ENCODE assay signal across 8 mouse cellular contexts in the genomic region with DNA sequence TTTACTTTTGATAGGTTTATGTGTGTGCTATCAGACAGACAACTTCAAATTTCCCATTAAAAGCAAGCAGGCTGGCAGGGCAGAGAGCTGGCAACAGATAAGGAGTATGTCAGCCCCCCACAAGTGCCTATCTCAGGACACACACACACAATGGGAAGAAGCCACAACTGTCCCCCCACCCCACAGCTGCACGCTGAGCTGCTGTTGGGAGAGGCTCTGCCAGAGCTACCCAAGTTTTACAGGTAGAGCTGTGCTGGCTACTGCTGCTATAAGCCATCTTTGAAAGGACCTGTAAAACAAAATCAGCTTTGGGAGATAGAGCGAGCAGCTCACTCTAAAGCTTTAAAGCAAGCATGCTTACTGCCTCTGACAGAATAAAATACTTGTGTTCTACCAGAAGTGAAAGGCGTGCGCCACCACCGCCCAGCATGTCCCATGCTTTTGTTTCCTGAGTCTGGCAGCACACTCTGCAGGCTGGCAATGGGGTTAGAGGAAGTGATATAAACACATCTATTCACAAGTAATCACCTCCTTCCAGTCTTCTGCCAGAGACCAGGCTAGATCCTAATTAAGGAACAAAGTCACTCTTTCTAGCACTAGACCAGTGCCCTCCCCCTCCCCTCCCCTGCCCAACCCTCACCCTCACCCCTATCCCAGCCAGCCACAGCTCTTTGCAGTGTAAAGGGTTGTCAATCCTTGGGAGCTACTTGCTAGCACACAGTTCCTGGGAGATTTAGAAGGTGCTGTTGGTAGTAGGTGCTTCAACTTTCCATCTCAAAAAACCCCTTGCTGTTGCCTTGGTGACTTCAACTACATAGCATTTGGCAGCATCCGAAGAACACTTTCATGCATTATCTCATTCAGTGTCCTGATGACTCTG. TPM values are rescaled to one million over a fixed set of nuclear protein-coding genes. Genes with fewer than 3 reads are reported as not detected.
A peak's percentile ranks its signal among the peaks of the same experiment; 100 is the strongest.
DNase-seq lines count a peak whose midpoint lies in the region; ATAC-seq and TF ChIP-seq lines count a peak whose summit lies in the region.

No protein-coding gene starts in this region.

- peak; percentile 10; the same call in 1 of the 2 replicates for TF ChIP-seq CTCF in heart, adult 2 months (IDR thresholded peaks at IDR 0.05)

- no peak overlapping the region for H3K9ac ChIP-seq in heart, adult 2 months (ENCODE audit: low read depth, low read length)
- no peak overlapping the region for H3K9ac ChIP-seq in ES-E14 (ENCODE audit: insufficient read depth, low read depth, low read length, poor library complexity, severe bottlenecking)
- H3K9ac ChIP-seq in heart, embryonic 13.5 days: peak overlapping the region; percentile 56
- peak overlapping the region; percentile 62 for H3K9ac ChIP-seq in liver, embryonic 12.5 days

- TF ChIP-seq POLR2A in heart, adult 2 months (IDR thresholded peaks at IDR 0.05; ENCODE audit: insufficient read depth, low read depth, low read length): no peak

- H3K4me2 ChIP-seq in heart, embryonic 13.5 days: peak overlapping the region; percentile 24; the same call in 1 of the 2 replicates
- H3K4me2 ChIP-seq in liver, embryonic 12.5 days: peak overlapping the region; percentile 65

- H3K4me3 ChIP-seq in heart, adult 2 months: no peak overlapping the region
- no peak overlapping the region for H3K4me3 ChIP-seq in ES-E14 (ENCODE audit: insufficient read depth in 1 of 2, low read depth in 1 of 2, low read length in 2 of 2, poor library complexity in 1 of 2, severe bottlenecking in 1 of 2)
- H3K4me3 ChIP-seq in heart, embryonic 13.5 days: no peak overlapping the region
- H3K4me3 ChIP-seq in liver, embryonic 12.5 days: peak overlapping the region; percentile 36

- ATAC-seq in heart, embryonic 13.5 days (ENCODE audit: extremely low read depth, insufficient number of reproducible peaks, low FRiP score, low TSS enrichment): no peak
- ATAC-seq in liver, embryonic 12.5 days: peak; percentile 84

- 56% methylated on average over 6 of the region's 6 CpGs for WGBS in heart, adult 2 months
- 47% methylated on average over 6 of the region's 6 CpGs for WGBS in heart, embryonic 13.5 days
- 10% methylated on average over 6 of the region's 6 CpGs for WGBS in liver, embryonic 12.5 days (ENCODE audit: insufficient replicate concordance)

- in situ Hi-C loops in ES-E14 (cut with MboI; ENCODE audit: low sequenced_read_pairs in 2 of 2, unreplicated experiment in 2 of 2): no loop called here

- no peak for TF ChIP-seq EP300 in heart, adult 2 months (IDR thresholded peaks at IDR 0.05; ENCODE audit: insufficient read depth, low read depth, low read length)

- intact Hi-C loops in heart, adult 2 months (cut with DNase I): loop anchor here (2.0 kb wide), 1 partner anchor 46 kb away; no protein-coding TSS in a partner anchor

- H3K27ac ChIP-seq in heart, adult 2 months: peak overlapping the region; percentile 80
- peak overlapping the region; percentile 26; the same call in 1 of the 2 replicates for H3K27ac ChIP-seq in ES-E14 (ENCODE audit: insufficient read depth, low read depth, low read length, poor library complexity, severe bottlenecking)
- H3K27ac ChIP-seq in heart, embryonic 13.5 days (replicated peaks): peak overlapping the region; percentile 79
- peak overlapping the region; percentile 93 for H3K27ac ChIP-seq in liver, embryonic 12.5 days

- H3K9me3 ChIP-seq in ES-E14 (ENCODE audit: control insufficient read depth, insufficient read depth, low read depth, low read length): no peaks in the 10 kb centered on the region
- 0 out of 2 replicates have a peak, but pooled peaks cover 3% of the 10 kb centered on the region for H3K9me3 ChIP-seq in heart, embryonic 13.5 days
- no peaks in the 10 kb centered on the region for H3K9me3 ChIP-seq in liver, embryonic 12.5 days (replicated peaks)

- peaks cover 34% of the 10 kb centered on the region for H3K4me1 ChIP-seq in heart, adult 2 months (ENCODE audit: control insufficient read depth, insufficient read depth, low read length)
- H3K4me1 ChIP-seq in ES-E14 (ENCODE audit: control insufficient read depth in 2 of 2, insufficient read depth in 2 of 2, low read length in 2 of 2, poor library complexity in 1 of 2): peaks cover 11 to 31% of the 10 kb centered on the region in 2 experiments
- peaks cover 94% of the 10 kb centered on the region for H3K4me1 ChIP-seq in heart, embryonic 13.5 days
- peaks cover 95% of the 10 kb centered on the region for H3K4me1 ChIP-seq in liver, embryonic 12.5 days

- DNase-seq in heart, adult 2 months: peak in 1 of 2 experiments; percentile 53
- DNase-seq in heart, adult 8-10 months (ENCODE audit: low spot score): no peak
- no peak for DNase-seq in ES-E14 (ENCODE audit: low read depth, low spot score)
- peak; percentile 50 for DNase-seq in right cerebral cortex, postnatal 25 days
- DNase-seq in adrenal gland, postnatal 36 days: no peak
- no peak for DNase-seq in cerebellum, postnatal 4 days (ENCODE audit: low spot score in 2 of 2)

- H3K36me3 ChIP-seq in heart, adult 2 months (ENCODE audit: control insufficient read depth, insufficient read depth, low read length): no peaks in the 10 kb centered on the region
- H3K36me3 ChIP-seq in ES-E14 (ENCODE audit: control insufficient read depth, insufficient read depth, low read length, poor library complexity, severe bottlenecking): no peaks in the 10 kb centered on the region
- H3K36me3 ChIP-seq in heart, embryonic 13.5 days: no peaks in the 10 kb centered on the region
- no peaks in the 10 kb centered on the region for H3K36me3 ChIP-seq in liver, embryonic 12.5 days

- H3K79me2 ChIP-seq in heart, adult 2 months (replicated peaks; ENCODE audit: control insufficient read depth, insufficient read depth, low read length): no peaks in the 10 kb centered on the region

- no peaks in the 10 kb centered on the region for H3K27me3 ChIP-seq in heart, adult 2 months (ENCODE audit: control insufficient read depth, insufficient read depth, low read length)
- no peaks in the 10 kb centered on the region for H3K27me3 ChIP-seq in heart, embryonic 13.5 days (replicated peaks)
- H3K27me3 ChIP-seq in liver, embryonic 12.5 days (replicated peaks): no peaks in the 10 kb centered on the region

TF ChIP-seq in ES-E14, 5 proteins besides CTCF, POLR2A, EP300 and RAD21:
- no peak for TF ChIP-seq ZC3H11A (IDR thresholded peaks at IDR 0.05; ENCODE audit: borderline replicate concordance, low read depth, low read length)
- TF ChIP-seq MAFK (IDR thresholded peaks at IDR 0.05; ENCODE audit: insufficient read depth, low read depth, low read length): no peak
- TF ChIP-seq CHD2 (IDR thresholded peaks at IDR 0.05; ENCODE audit: low read depth, low read length): no peak
- TF ChIP-seq HCFC1 (IDR thresholded peaks at IDR 0.05; ENCODE audit: borderline replicate concordance, insufficient read depth, low read length): no peak
- no peak for TF ChIP-seq ZNF384 (IDR thresholded peaks at IDR 0.05; ENCODE audit: low read depth, low read length)

RNA-seq across cellular contexts. Expression of a gene that starts 43.5 kb away (rescaled TPM):
- total RNA-seq in heart, adult 2 months (2021): 10 to 100 TPM; 15.4 to 15.5 TPM
- polyA plus RNA-seq in heart, adult 2 months (2012; rRNA removed): 8.6 and 16.0 TPM in 2 replicates
- total RNA-seq in heart, adult 8-10 months (2022): 10 to 100 TPM in 3 of 4 experiments, 1 to 10 TPM in 1; 9.9 to 18.2 (median 14.5) TPM
- 36.5 and 49.0 TPM in 2 replicates for total RNA-seq in ES-E14 (2012; rRNA removed)
- 30.9 and 32.5 TPM in 2 replicates for polyA plus RNA-seq in heart, embryonic 13.5 days (2015; fragmentation: Nextera tagmentation; extraction: Ambion mirVana)
- polyA plus RNA-seq in liver, embryonic 12.5 days (2016; fragmentation: Nextera tagmentation; extraction: Ambion mirVana): 12.7 and 13.0 TPM in 2 replicates
- 10 to 100 TPM in 1 of 2 experiments, 1 to 10 TPM in 1; 7.9 to 14.2 TPM for total RNA-seq in adrenal gland, postnatal 36 days (2021)

RNA-seq across cellular contexts. Expression of a gene that starts 51.5 kb away (rescaled TPM):
- total RNA-seq in heart, adult 2 months (2021): 10 to 100 TPM; 45.6 to 47.9 TPM
- polyA plus RNA-seq in heart, adult 2 months (2012; rRNA removed): 34.5 and 37.5 TPM in 2 replicates
- 10 to 100 TPM; 41.4 to 47.5 (median 46.5) TPM for total RNA-seq in heart, adult 8-10 months (2022)
- total RNA-seq in ES-E14 (2012; rRNA removed): 46.9 and 70.6 TPM in 2 replicates
- 40.0 and 48.9 TPM in 2 replicates for polyA plus RNA-seq in heart, embryonic 13.5 days (2015; fragmentation: Nextera tagmentation; extraction: Ambion mirVana)
- polyA plus RNA-seq in liver, embryonic 12.5 days (2016; fragmentation: Nextera tagmentation; extraction: Ambion mirVana): 8.6 and 13.1 TPM in 2 replicates
- total RNA-seq in adrenal gland, postnatal 36 days (2021): 100 to 1,000 TPM in 1 of 2 experiments, 10 to 100 TPM in 1; 65.0 to 103 TPM

Comparison
In these comparisons a context has a peak if more than half of its experiments do, and no peak if none do; other contexts are left out.
1. H3K9ac ChIP-seq: peak in heart, embryonic 13.5 days (single experiment) and liver, embryonic 12.5 days (single experiment); none in heart, adult 2 months (single experiment) and ES-E14 (single experiment).
2. H3K27ac ChIP-seq: peak in every context shown above with its lines; median percentile 93 in liver, embryonic 12.5 days; 80 in heart, adult 2 months; 79 in heart, embryonic 13.5 days; 26 in ES-E14.